Mouse (Mus musculus): ENCODE measurements around the gene Ten1.

GRCm38 (mm10) chr11:116254627-116255026 lies 56.0 kb downstream of the Ten1 start:
- TF ChIP-seq CTCF (IDR thresholded peaks at IDR 0.05; ENCODE audit: low read depth, low read length) (no peak), POLR2A (IDR thresholded peaks at IDR 0.05; ENCODE audit: insufficient read depth, low read length) (no peak)
